Mouse (Mus musculus) liver (tissue): Measurements from ENCODE around the gene Yjefn3.

Source experiments
- DNase-seq: peaks from one replicate; pipeline ENCODE4 v3.0.0-alpha.2; 2020; ENCODE audit warnings: mixed read lengths

Yjefn3 gene

DNA sequence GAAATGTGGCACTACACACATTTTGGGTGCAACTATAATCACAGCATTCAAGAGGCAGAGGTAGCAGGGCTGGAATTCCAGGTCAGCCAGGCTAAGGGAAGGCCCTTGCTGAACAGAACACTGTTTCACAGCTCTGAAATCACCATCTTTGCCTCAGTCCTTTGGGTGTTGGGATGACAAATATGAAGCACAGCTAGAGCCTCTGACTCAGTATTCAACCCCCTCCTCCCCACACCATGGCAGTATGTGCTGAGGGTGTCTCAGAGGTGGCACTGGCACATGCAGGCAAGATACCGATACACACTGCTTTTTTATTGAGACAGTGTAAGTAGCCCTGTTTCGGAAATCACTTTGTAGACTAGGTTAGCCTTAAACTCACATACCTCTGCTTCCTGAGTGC lies 3.7 kb upstream of the Yjefn3 start:
- DNase-seq, result no peak

DNA sequence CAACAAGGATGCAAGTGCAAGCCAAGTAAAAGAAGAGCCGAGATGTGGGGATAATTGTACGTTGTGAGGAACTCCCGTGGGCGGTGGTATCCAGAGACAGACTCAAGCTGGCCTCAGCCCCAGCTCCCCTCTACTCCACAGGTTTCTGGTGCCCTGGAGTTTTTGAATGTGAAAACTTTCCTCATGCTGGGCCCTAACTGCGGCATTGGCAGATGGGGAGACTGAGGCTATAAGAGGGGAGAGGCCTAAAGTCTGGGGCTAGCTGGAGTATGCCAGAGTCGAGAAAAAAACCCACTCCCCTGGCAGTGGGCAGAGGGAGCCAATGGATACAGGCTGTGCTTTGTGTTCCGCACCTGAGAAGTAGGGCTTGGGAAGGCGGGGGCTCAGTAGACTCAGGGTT lies 1.6 kb upstream of the Yjefn3 start:
- no peak for DNase-seq

DNA sequence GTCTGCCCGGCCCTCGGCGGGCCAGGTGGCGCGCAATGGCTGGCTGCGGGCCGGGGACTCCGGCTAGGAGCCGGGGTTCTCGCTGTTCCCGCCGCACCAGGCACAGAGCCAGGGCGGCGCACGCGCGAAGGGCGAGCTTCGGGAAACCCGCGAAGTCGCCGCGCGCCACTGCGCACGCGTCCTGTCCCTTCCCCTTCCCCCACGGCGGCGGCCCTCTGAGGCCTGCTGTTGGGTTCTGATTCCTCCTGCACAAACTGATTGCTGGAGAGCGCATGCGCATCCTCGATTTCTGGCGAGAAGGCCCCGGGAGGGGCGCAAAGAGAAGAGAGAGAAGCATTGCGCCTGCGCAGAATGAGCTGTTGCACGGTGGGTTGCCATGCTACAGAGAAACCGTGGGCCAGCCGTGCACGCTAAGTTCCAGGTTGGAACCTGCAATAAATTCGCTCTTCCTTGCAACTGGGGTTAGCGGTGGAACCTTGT lies 591 bp upstream of the Yjefn3 start:
- peak; percentile 99 for DNase-seq

DNA sequence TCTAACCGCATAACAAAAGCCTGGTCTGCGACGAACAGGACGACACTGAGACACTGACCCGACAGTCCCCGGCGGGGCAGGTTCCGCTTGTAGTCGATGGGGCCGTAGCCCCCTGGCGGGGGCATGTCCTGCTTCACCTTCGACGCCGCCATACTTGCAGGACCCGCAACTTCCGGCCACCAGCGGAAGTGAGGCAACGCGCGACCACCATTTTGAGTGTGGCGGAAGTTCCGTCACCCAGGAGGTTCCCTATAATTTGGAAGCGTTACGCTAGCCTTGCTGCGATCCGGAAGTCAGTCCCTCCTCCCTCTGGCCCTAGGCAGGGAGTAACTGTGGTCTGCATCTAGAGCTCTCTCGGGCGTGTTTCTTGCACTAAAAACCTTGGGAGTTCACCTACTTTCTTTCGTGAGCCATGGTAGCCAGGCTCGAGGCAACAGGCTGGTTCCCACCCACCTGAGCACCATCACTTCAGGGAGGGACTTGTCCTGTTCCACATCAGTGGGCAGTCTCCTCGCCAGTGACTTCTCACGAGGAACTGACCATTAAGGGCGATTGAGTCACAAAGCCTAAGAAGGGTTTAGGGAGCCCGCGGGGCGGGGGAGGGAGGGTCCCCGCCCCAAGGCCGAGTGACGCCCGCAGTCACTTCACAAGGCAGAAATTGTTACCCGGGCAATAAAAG lies 889 bp downstream of the Yjefn3 start:
- peak; percentile 95 for DNase-seq

DNA sequence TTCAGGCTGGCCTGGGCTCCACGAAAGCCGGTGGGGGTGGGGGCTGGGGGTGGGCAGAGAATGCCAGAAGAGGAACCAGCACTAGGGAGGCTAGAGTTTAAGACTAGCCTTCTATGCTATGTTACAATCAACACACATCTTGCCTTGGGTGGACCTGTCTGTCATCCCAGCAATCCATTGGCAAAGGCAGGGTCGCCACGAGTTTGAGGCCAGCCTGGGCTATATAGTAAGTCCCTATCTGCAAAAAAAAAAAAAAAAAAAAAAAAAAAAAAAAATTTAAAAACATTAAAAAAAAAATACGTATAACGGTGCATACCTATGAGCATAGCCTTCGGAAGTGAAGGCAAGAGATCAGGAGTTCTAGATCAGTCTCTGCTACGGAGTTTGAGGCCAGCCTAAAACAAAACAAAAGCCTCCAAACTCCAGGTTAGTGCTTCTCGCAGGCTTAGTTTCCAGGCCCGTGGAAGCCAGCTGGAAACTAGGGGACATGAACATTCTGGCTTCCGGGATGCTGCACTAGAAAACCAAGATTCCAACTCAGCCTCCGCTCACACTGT lies 1.5 kb downstream of the Yjefn3 start:
- DNase-seq, result no peak

DNA sequence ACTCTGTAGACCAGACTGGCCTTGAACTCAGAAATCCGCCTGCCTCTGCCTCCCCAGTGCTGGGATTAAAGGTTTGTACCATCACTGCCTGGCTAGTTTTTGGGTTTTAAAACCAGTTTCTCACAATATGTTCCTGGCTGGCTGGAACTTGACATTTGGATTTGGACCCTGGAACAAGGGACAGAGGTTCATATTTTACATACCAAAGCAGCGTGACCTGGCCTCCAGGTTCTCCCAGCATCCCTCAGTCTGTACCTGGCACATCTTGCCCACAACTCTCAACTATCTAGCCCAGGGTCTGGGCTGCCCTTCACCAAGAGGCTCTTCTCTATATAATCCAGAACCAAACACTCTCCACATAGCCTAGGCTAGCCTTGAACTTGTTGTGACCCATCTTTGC lies 2.6 kb downstream of the Yjefn3 start:
- DNase-seq, result no peak

DNA sequence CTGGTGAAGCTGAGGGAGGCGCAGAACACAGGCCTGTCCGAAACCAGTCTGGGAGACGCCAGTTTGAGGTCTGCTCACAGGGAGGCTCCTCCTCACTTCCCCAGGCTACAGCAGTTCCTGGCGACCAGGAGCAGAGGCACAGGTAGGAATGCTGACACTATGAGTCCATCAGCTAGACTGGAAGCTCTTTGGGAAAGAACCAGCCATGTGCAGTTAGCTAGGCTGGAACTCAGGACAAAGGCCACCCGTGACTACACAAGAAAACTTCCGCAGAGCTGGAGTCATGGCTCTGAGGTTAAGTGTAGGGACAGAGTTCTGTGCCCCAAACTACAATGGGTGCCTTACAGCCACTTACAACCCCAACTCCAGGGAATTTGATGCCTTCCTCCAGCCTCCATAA lies 4.7 kb downstream of the Yjefn3 start:
- no peak for DNase-seq

DNA sequence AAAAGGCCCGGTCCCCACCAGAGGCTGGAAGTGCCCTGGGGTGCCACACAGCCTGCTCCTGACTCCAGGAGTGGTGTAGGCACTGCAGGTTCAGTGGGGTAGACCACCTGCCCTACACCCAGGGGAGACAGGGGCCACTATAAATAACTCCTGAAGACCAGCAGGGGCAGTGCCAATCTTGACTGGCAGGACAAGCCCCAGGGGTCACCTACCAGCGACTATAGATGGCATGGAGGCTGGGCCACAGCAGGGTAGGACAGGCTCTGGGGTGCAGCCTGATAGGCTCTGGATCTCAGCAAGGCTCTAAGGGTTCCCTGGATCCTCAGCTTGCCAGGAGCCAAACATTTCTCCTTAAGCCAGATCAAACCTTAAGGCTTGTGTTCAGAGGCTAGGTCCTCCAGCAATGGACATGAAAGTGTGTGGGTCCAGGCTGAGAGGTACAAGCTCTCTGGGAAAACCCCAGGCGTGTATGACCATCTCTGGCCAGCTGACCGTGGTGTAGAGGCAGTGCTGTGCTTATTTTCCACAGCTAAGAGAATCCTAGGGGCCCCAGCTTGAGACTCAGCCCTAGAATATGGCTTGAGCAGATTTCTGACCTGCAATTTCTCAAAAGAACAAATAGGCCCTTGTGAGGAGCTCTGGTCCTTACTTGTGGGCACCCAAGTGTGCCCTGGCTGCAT lies 6.6 kb downstream of the Yjefn3 start:
- no peak for DNase-seq

DNA sequence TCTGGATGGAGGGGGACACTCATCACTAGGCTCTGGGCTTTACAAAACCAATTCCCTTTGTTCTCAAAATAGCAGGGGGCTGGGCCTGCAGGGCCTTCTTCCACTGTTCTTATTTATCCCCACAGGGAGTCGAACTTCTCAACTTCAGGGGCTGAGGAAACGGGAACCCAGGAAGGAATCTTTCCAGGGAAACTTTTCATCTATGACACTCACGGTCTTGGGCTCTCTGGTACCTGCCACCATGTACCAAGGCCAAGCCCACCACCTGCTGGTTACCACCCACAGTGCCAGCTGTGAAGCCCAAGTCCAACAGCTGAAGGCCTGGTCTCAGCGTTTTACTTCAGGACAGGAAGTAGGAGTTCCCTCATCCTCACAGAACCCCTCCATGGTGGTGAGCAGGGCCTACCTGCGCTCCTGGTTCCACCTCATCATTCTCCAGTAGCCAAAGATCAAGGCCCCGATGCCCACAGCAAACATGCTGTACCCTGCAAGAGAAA lies 7.6 kb downstream of the Yjefn3 start:
- no peak for DNase-seq

DNA sequence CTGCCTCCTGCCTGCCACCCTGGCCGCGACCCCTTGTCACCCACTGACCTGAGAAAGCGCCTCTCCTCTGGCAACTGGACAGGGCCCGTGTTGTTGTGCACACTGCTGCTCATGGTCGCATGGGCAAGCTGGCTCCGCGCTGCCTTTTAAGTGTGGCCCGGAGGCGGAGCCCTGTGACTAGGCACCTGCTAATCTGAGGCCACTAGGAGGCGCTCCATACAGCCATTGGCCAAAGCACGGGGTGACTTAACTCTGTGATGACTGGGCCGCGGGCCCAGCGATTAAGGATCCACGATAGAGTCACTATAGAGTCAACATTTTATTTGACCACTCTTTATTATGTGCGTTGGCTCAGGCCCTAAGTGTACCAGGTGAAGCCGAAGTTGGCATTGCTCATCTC lies 8.6 kb downstream of the Yjefn3 start:
- DNase-seq, result peak; percentile 68

DNA sequence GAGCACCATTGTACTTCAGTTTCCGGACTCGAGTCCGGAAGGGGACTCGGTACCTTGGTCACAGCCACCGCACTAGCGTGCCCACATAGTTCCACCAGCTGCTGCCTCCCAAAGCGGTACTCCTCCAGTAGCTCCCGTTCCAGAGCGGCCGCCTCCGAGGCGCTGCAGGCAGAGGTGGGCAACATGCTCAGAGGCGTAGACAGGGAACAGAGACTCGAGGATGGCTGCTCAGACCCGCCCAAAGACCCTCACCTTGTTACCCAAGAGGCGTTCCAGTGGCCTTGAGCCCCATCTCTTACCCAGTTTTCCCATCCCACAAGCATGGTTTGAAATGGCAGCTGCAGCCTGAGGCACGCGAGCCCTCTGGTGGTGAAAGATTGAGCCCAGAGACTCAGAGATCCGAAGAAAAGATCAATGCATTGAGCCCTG lies 11.7 kb downstream of the Yjefn3 start:
- peak; percentile 39 for DNase-seq

DNA sequence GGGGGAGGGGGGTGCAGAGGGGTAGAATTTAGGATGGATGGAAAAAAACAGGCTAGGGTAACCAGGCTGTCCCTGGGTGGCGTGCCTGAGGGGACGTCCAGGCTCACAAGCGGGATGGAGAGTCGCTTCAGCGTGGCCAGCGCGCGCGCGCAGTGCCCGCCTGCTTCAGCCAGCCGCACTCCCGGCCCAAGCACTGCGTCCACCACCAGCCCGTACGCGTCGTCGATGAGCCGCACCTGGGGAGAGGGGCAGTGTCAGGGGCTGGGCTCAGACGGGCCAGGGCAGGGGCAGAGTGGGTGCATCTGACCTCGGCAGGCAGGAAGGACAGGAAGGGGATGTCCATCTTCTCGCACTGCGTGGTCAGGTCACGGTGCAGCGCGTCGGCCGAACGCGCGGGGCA lies 13.6 kb downstream of the Yjefn3 start:
- DNase-seq, result no peak

DNA sequence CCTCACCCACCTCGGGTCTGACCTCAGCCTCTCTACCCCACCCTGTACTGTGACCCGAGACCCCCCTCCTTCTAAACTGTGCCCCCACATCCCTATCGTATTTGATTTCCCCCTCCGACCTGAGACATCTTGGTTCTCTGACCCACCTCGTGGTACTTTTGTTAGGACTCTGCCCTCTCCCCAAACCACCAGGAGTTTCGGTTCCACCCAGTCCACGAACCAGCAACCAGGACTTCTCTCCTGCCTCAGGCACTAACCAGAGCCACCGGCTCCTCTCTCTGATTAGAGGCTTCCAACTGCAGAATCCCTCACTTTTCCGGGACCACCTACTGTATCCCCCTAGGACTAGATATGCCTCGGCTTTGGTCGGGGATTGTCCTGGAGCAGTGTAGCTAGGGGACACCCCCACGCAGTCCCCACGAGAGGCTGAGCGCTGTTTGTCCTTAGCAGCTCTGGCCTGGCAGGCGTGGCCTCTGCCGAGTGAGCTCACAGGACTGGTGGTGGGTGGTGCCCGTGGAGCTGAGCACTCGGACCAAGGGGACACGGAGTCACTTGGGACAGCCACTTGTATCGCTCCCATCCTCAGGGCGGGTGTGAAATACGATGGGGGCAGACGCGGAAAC lies 14.2 kb downstream of the Yjefn3 start:
- no peak for DNase-seq

DNA sequence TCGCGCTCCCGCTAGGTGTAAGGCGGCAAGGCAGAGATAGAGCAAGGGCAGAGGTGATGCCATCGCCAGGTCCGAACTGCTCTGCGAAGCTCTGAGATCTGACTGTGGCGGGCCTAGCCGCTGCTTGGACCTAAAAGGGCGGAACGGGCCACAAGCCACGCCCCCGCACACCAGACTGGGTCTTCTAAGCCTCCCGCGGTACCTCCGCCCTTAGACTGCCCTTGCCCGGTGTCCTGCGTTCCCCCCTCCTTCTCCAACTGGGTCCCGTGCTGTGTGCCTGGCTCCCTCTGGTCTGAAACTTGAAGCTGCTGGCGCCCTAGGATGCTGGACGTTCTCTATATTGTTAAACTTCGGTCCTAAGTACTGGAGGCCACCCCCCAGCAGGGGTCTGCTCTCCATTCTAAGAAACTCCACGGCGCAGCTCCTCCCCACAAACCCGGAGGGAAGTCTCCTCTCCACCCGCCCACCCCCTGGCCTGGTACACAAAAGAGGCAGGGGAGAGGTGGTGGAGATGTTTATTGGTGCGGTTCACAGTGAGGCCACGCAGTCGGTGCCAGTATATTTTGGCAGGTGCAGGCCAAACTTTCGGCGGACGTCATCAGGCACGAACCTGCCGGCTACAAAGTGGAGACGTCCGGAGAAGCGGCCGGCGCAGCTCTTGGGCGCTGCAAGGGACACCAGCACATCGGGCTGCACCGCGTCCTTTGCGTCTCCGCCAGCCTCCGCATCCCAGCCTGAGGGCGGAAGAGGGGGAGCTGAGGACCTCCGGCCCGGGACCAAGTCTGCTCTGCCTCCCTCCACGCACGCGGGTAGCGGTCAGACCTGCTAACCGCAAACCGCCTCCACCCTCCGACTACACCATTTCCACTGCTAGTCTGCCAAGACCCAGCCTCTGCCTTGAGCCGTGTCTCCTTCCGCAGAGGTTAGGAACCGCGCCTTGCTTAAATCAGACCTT lies 14.9 kb downstream of the Yjefn3 start, which contains the start of gene Cilp2:
Gene Cilp2 (minus strand): TSS at position 399 of the 955 bp plus-strand sequence.
- no peak for DNase-seq

DNA sequence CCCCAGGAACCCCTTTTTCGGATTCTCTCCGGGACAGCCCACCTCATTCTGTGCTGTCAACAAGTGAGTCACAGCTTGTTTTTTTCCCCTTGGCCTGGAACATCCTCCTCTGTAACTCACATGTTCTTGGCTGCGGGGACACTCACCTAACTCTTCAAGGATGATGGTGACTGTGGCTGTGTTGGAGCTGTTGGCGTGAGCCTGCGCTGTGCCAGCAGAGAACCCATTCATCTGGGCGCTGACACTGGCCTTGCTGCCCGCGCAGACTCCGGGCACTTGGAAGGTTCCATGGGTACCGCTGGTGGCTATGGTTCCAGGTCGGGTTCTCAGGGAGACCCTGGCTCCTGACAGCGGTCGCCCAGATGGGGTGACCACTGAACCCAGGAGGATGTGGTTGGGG lies 18.4 kb downstream of the Yjefn3 start:
- DNase-seq, result no peak

DNA sequence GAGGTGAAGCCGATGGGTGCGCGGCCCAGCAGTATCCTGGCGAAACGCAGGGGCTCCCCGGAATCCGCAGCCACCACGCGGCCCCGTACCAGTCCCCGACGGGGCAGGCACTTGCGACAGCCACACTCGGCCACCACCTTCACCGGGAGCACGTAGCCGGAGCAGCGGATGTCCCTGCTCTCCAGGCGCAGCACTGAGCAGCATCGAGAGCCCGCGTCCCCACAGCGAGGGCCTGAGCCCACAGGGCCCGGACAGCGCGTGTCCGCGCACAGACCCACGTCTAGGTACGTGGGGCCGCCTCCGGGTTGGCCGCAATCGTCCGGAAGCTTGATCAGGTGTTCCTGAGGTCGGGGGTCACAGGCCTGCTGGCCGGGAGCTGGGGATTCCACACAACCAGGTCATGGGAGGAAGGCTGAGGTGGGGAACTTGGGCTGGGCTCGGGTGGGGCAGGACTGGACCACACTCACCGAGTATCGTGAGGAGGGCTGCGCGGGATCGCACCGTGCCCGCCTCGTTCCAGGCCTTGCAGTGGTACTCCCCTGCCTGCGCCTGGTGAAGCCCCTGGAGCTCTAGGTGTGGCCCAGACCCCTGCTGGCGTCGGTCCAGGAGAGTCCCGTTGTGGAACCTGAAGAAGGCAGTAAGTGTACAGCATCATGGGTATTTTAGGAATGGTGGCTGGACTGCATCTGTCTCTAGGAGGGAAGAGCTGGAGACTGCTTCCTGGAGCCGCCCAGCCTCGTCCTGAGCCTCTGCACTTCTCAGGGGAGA lies 19.5 kb downstream of the Yjefn3 start:
- DNase-seq, result no peak

DNA sequence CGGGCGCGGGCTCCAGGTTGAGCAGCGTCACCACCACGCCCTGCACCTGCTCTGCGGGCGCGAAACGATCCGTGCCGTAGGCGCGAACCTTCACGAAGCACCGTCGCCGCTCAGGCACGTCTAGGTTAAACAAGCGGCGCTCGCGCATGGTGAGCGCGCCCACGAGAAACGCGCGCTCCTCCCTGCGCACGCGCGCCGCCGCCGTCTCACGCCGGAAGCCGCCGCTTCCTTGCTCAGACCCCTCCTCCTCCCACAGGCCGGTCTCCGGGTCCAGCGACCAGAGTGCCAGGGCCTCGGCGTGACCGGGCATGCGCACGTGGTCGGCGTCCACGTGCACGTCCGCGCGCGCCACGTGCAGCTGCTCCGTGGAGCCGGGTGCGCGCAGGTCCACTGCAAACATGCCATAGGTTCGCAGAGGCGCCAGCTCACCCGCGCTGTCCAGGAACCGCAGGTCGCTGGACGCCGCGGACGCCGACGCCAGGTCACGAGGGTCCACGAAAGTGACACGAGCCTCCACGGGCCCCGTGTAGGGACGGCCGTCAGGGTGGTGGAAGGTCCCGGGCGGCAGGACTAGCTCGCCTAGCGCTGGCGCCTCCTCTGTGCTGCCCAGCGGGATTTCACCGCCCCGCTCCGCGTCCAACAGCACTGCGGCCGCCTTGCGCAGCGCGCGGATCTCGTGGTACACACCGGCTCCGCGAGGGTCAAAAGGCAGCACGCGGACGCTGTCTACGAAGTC lies 20.3 kb downstream of the Yjefn3 start:
- DNase-seq, result peak; percentile 48

DNA sequence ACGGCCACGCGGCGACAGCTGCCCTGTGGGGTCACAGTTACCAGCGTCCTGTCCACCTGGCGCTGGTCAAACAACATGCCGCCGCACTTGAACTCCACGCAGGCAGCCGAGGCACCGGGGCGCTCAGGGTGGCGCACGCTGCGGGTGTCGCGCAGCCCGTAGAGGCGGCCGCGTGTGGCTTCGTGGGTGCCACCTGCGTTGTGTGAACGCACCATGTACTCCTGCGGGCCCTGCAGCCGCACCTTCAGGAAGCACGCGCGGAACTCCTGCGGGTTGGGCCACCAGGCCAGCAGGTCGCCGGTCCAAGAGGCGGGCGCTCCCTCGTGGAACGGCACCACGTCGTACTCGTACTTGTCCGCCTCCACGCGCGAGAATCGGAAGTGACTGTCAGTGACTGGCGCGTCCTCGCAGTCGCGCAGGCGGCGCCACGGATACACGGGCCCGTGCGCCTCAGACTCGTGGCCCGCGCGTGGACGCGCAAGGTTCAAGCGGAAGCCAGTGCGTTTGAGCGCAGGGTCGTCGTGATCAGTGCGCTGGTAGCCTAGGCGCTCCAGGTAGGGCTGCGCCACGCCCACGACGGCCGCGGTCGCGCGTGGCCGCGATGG lies 21.1 kb downstream of the Yjefn3 start:
- DNase-seq, result no peak

DNA sequence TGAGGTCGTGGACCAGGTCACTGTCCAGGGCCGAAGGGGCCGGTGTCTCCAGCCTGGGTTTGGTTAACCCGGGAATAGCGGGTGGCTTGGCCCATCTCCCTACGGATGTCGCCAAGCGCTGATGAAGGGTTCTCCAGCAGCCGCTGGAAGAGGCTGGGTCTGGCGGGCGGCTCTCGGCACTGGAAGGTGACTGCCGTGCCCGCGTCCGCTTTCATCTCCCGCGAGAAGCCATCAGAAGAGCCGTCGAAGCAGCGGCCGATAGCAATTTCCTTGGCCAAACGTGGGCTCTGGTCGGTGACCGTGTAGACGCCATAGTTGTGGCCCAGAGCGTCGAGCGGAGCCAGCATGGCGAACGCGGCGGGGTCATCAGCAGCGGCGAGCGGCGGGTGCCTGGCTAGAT lies 21.7 kb downstream of the Yjefn3 start:
- no peak for DNase-seq

DNA sequence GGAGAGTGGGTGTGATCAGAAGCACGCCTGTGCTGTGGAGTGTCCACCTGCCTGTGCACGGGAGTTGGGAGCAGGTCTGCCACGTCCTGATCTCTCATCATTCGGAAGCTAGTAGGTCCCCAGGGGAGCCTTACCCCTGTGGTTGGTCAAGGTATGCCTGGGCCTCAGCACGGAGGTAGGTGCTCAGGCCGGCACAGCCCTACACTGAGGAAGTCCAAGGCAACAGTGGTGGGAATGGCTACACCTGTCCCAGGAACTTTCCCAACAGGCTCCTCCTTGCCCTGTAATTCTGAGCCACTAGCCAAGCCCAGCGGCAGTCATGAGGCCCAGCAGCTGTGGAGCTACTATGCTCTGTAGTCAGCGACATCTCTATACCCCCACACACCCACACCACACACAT lies 22.8 kb downstream of the Yjefn3 start:
- no peak for DNase-seq
